Mouse (Mus musculus): ENCODE results near the gene Elavl4.

DNA sequence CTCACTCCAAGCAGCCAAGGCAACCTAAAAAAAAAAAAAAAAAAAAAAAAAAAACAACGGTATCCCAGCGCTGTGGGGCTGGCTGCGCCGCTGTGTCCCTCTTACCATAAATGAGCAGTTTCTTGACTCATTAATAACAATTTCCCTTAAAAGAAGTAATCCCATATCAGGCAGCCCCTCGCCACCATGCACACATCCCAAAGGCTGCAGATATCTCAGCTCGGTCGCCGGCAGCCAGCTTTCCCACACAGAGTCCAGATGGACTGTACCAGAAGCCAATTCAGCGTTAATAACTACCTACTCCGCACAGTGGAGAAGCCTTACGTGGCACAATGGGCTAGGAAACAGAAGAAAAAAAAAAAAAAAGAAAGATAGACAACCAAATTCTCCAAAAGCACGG is 61.7 kb downstream of the Elavl4 start:
- TF ChIP-seq CTCF (IDR thresholded peaks at IDR 0.05; ENCODE audit: low read depth), result no peak
- TF ChIP-seq EP300 (IDR thresholded peaks at IDR 0.05; ENCODE audit: low read depth), result no peak
